Mouse (Mus musculus): Measurements from ENCODE around the gene Eif3i. TPM values are rescaled to one million over a fixed set of nuclear protein-coding genes. Genes with fewer than 3 reads are reported as not detected.
A peak's percentile ranks its signal among the peaks of the same experiment; 100 is the strongest.

Gene Eif3i
- total and polyA plus RNA-seq, 3 experiments, result 446 to 753 (median 667) TPM

DNA sequence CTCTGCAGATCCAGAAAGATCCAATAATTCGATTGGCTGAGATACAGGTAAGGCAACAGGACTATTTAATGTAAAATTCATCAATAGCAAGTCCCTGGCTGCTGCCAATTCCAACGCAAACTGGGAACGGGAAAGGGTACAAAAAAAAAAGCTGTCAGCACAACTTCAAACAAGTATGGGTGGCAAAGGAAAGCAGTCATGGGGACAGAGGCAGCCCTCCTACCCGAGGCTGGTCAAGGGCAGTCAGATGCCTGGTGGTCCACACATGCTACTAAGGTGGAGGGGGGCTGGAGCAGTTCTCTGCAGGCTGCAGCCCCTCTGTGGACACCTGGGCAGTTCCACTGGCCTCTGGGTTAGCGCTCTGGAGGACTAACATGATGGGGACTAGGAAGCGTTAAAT is 25.6 kb upstream of the Eif3i start:
- DNase-seq (ENCODE audit: extremely low read depth), result no peak
- in situ Hi-C loops (cut with MboI; ENCODE audit: low pct_ligation_motif_present, low pct_unique_long_range_greater_than_20kb, low sequenced_read_pairs) (no loop called here), dilution Hi-C loops (cut with MboI; ENCODE audit: extremely low pct_ligation_motif_present, extremely low pct_unique_long_range_greater_than_20kb, low sequenced_read_pairs) (no loop called here)
- no peak overlapping the region for H3K4me3 ChIP-seq (replicated peaks in 1 of 3; ENCODE audit: low read depth in 2 of 3, low read length in 2 of 3, poor library complexity in 1 of 3)
- H3K4me2 ChIP-seq (ENCODE audit: insufficient read depth, low read depth, poor library complexity, severe bottlenecking), result no peak overlapping the region
- no peak overlapping the region for H3K9ac ChIP-seq (ENCODE audit: insufficient read depth, low read depth)
- TF ChIP-seq SIN3A (IDR thresholded peaks at IDR 0.05; ENCODE audit: low read length) (no peak), EP300 (IDR thresholded peaks at IDR 0.05; ENCODE audit: low read length) (no peak), USF2 (conservative IDR thresholded peaks at IDR 0.05; ENCODE audit: low read depth, low read length) (no peak), CHD1 (IDR thresholded peaks at IDR 0.05; ENCODE audit: low read depth, low read length) (no peak), USF1 (IDR thresholded peaks at IDR 0.05; ENCODE audit: low read depth, low read length) (no peak), JUND (conservative IDR thresholded peaks at IDR 0.05; ENCODE audit: low read depth, low read length) (no peak), MAZ (IDR thresholded peaks at IDR 0.05; ENCODE audit: low read depth, low read length) (no peak), GABPA (IDR thresholded peaks at IDR 0.05; ENCODE audit: insufficient replicate concordance, low read depth, low read length) (no peak), CTCF (conservative IDR thresholded peaks at IDR 0.05 in 1 of 2, IDR thresholded peaks at IDR 0.05 in 1 of 2; ENCODE audit: low read depth in 2 of 2, low read length in 2 of 2) (no peak), NELFE (IDR thresholded peaks at IDR 0.05; ENCODE audit: low read depth, low read length) (no peak), IRF4 (IDR thresholded peaks at IDR 0.05; ENCODE audit: low read depth, low read length) (no peak), CHD2 (IDR thresholded peaks at IDR 0.05; ENCODE audit: low read length) (no peak), UBTF (IDR thresholded peaks at IDR 0.05; ENCODE audit: low read depth, low read length) (no peak), NRF1 (IDR thresholded peaks at IDR 0.05; ENCODE audit: low read depth, low read length) (no peak)
- no peaks in the 10 kb centered on the region for H3K9me3 ChIP-seq (replicated peaks; ENCODE audit: low read length)
- H3K27me3 ChIP-seq (replicated peaks), result no peaks in the 10 kb centered on the region
- no peak overlapping the region for H3K27ac ChIP-seq (ENCODE audit: insufficient read depth, low read depth)
- H3K79me2 ChIP-seq (replicated peaks; ENCODE audit: control insufficient read depth, extremely low read depth, insufficient read depth, poor library complexity, severe bottlenecking), result no peaks in the 10 kb centered on the region
- peaks cover 8 to 49% of the 10 kb centered on the region in 2 experiments for H3K4me1 ChIP-seq (ENCODE audit: control insufficient read depth in 1 of 2, insufficient read depth in 2 of 2)
- peaks cover 49 to 67% of the 10 kb centered on the region in 2 experiments for H3K36me3 ChIP-seq (replicated peaks in 1 of 2; ENCODE audit: control insufficient read depth in 1 of 2, insufficient read depth in 1 of 2, low read length in 1 of 2)

DNA sequence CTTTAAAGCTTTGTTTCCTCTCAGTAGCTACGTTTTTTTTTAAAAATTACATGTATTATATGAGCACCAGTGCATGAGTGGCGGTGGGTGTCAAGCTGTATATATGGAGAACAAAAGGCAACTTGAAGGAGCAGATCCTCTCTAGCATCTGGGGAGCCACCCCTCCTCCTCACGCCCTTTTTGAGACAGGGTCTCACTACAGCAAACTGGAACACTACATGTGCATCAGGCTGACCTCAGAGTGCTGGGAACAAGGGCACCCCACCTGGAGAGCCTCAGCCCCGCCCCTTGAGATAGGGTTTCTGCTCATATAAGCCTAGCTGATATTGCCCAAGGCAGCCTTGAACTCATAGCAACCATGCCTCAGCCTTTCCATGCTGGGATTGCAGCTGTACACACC is 25.0 kb upstream of the Eif3i start:
- Histone ChIP-seq H3K27ac (ENCODE audit: insufficient read depth, low read depth) (peak overlapping the region; percentile 66; the same call in 1 of the 2 replicates), H3K4me2 (ENCODE audit: insufficient read depth, low read depth, poor library complexity, severe bottlenecking) (no peak overlapping the region), H3K4me1 (ENCODE audit: control insufficient read depth in 1 of 2, insufficient read depth in 2 of 2) (peaks cover 10 to 54% of the 10 kb centered on the region in 2 experiments), H3K4me3 (replicated peaks in 1 of 3; ENCODE audit: low read depth in 2 of 3, low read length in 2 of 3, poor library complexity in 1 of 3) (no peak overlapping the region), H3K9me3 (replicated peaks; ENCODE audit: low read length) (no peaks in the 10 kb centered on the region), H3K9ac (ENCODE audit: insufficient read depth, low read depth) (no peak overlapping the region), H3K36me3 (replicated peaks in 1 of 2; ENCODE audit: control insufficient read depth in 1 of 2, insufficient read depth in 1 of 2, low read length in 1 of 2) (peaks cover 44 to 63% of the 10 kb centered on the region in 2 experiments), H3K27me3 (replicated peaks) (no peaks in the 10 kb centered on the region), H3K79me2 (replicated peaks; ENCODE audit: control insufficient read depth, extremely low read depth, insufficient read depth, poor library complexity, severe bottlenecking) (no peaks in the 10 kb centered on the region)
- in situ Hi-C loops (cut with MboI; ENCODE audit: low pct_ligation_motif_present, low pct_unique_long_range_greater_than_20kb, low sequenced_read_pairs), result no loop called here
- no peak for DNase-seq (ENCODE audit: extremely low read depth)
- dilution Hi-C loops (cut with MboI; ENCODE audit: extremely low pct_ligation_motif_present, extremely low pct_unique_long_range_greater_than_20kb, low sequenced_read_pairs), result no loop called here
- TF ChIP-seq MYC (IDR thresholded peaks at IDR 0.05; ENCODE audit: low read depth, low read length) (no peak), E2F4 (IDR thresholded peaks at IDR 0.05; ENCODE audit: insufficient replicate concordance, low read depth, low read length) (no peak), CHD2 (IDR thresholded peaks at IDR 0.05; ENCODE audit: low read length) (no peak), HCFC1 (IDR thresholded peaks at IDR 0.05; ENCODE audit: low read depth, low read length) (no peak), MXI1 (IDR thresholded peaks at IDR 0.05; ENCODE audit: low read depth, low read length) (no peak), KAT2A (IDR thresholded peaks at IDR 0.05; ENCODE audit: insufficient replicate concordance, low read length) (no peak)

Measured in CH12.LX (cell line).